Mouse (Mus musculus) thymus, adult 2 months (tissue): ENCODE results near the gene Ankdd1b.

Experiments
- CTCF ChIP-seq: fragments of 200-500 bp; IDR thresholded peaks from 2 replicates; pipeline ENCODE4 v1.5.1; 2012; ENCODE audit warnings: mild to moderate bottlenecking, control low read depth, low read length, moderate library complexity, borderline replicate concordance; ENCODE audit not compliant: control insufficient read depth, poor library complexity, insufficient read depth; ENCODE audit errors: extremely low read depth
- POLR2A ChIP-seq: fragments of 200-500 bp; IDR thresholded peaks from 2 replicates; pipeline ENCODE4 v1.6.1; 2012; ENCODE audit warnings: mild to moderate bottlenecking, low read length, control low read depth, moderate library complexity; ENCODE audit not compliant: control insufficient read depth, poor library complexity, insufficient read depth; ENCODE audit errors: extremely low read depth

DNA sequence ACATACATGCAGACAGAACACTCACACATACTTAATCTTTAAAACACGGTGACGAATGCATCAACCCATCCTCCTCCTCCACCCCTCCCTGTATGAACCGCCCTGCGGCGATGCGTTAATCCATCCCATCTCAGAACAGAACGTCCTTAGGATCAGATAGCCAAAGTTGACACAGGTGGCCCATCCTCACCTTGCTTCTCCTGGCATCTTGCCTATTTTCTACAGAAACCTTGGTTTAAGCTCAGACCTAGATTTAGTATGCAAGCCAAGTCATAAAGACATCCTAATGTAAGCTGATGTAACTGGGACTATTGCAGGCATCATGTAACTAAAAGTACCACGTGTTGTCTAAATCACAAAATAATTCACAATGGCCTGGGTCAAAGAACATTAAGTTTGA lies 54.6 kb downstream of the Ankdd1b start:
- TF ChIP-seq POLR2A (no peak), CTCF (no peak)
